Mouse (Mus musculus): ENCODE data around the gene Olfr1474. TPM values are rescaled to one million over a fixed set of nuclear protein-coding genes. Genes with fewer than 3 reads are reported as not detected.
"Not testable (repeated sequence)": the region's sequence is repeated elsewhere in the genome, so short reads cannot be mapped to it uniquely, and the experiment has no call there.

Olfr1474 gene
- polyA plus RNA-seq (2012; rRNA removed) = not detected in 2 replicates

DNA sequence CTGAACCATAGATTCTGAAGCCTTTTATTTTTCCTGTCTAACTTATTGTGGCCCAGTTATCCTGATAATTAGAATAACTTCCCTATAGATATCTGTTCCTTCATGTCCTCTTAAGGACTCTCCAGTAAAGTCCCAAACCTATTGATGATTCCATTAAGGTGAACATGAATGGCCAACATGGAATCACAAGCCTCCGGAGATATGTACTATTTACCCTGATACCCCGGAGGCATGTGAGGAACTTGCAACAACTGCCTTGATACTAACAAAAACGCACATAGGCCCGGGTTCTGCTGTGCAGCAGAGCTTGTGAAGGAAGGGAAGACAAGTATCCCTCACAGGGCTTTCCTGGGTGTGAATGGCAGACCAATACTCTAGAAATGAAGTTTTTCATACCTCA lies at the start of gene Olfr1474:
TSS of gene Olfr1474 (plus strand) at position 301 of the 400 bp plus-strand sequence.
- not testable (repeated sequence) for H3K27ac ChIP-seq (ENCODE audit: control insufficient read depth, insufficient read depth, low read depth, low read length); H3K4me3 ChIP-seq (ENCODE audit: control insufficient read depth, low read depth, low read length); H3K36me3 ChIP-seq (ENCODE audit: control insufficient read depth, insufficient read depth, low read length); H3K4me1 ChIP-seq (ENCODE audit: control insufficient read depth, insufficient read depth, low read length); H3K27me3 ChIP-seq (ENCODE audit: control insufficient read depth, insufficient read depth, low read length)

- H3K27ac ChIP-seq (ENCODE audit: control insufficient read depth, insufficient read depth, low read depth, low read length); H3K4me3 ChIP-seq (ENCODE audit: control insufficient read depth, low read depth, low read length); H3K36me3 ChIP-seq (ENCODE audit: control insufficient read depth, insufficient read depth, low read length); H3K4me1 ChIP-seq (ENCODE audit: control insufficient read depth, insufficient read depth, low read length); H3K27me3 ChIP-seq (ENCODE audit: control insufficient read depth, insufficient read depth, low read length): not testable (repeated sequence)
Observed at GRCm38 (mm10) chr19:13443109-13443508, 26.3 kb upstream of the Olfr1474 start, which contains the start of gene Olfr1471. Olfr1471 (plus strand) TSS chr19:13443409.

DNA sequence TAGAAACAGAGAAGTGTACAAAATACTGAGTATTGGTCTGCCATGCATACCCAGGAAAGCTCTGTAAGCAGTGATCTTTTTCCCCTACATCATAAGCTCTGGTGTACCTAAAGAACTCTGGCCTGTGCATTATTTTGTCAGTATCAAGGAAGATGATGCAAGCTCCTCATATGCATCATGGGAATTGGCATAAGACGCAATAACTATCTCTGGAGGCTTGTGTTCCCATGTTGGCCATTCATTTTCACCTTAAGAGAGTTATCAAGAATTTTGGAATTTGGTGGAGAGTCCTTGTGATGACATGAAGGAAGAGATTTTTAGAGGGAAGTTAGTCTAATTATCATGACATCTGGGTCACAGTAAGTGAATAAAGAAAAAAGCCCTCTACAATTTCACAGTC lies 13.4 kb upstream of the Olfr1474 start, which contains the start of gene Olfr1472:
TSS of gene Olfr1472 (minus strand) at position 101 of the 400 bp plus-strand sequence.
- H3K27me3 ChIP-seq (ENCODE audit: control insufficient read depth, insufficient read depth, low read length) = no peaks in the 10 kb centered on the region
- no peak within 1 kb of the TSS for H3K4me3 ChIP-seq (ENCODE audit: control insufficient read depth, low read depth, low read length)
- no peaks in the 10 kb centered on the region for H3K36me3 ChIP-seq (ENCODE audit: control insufficient read depth, insufficient read depth, low read length)
- H3K4me1 ChIP-seq (ENCODE audit: control insufficient read depth, insufficient read depth, low read length) = no peaks in the 10 kb centered on the region
- TF ChIP-seq CTCF (IDR thresholded peaks at IDR 0.05; ENCODE audit: control insufficient read depth, insufficient read depth, insufficient replicate concordance, low read depth, low read length) (no peak), POLR2A (IDR thresholded peaks at IDR 0.05; ENCODE audit: control insufficient read depth, low read depth, low read length) (no peak)
- no peak within 1 kb of the TSS for H3K27ac ChIP-seq (ENCODE audit: control insufficient read depth, insufficient read depth, low read depth, low read length)

DNA sequence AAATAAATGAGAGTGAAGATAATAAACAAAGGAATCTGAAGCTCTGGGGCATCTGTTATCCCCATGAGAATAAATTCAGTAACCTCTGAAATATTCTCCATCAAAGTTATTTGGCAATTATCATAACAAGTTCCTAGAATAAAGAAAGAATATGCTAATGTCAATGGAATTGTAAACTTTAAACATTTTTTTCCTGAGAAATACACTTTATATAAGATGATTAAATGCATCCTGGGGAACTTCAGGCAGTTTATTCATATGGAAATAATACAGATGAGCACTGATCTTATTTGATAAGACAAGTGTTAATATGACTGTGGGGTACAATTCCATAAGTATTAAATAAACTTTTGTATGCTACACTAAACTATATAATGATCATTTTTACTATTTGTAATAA lies 10.7 kb downstream of the Olfr1474 start, which contains the start of gene Olfr1475:
TSS of gene Olfr1475 (minus strand) at position 101 of the 400 bp plus-strand sequence.
- no peaks in the 10 kb centered on the region for H3K36me3 ChIP-seq (ENCODE audit: control insufficient read depth, insufficient read depth, low read length)
- H3K4me3 ChIP-seq (ENCODE audit: control insufficient read depth, low read depth, low read length) = no peak within 1 kb of the TSS
- H3K27me3 ChIP-seq (ENCODE audit: control insufficient read depth, insufficient read depth, low read length) = no peaks in the 10 kb centered on the region
- no peak for TF ChIP-seq CTCF (IDR thresholded peaks at IDR 0.05; ENCODE audit: control insufficient read depth, insufficient read depth, insufficient replicate concordance, low read depth, low read length)
- no peak for TF ChIP-seq POLR2A (IDR thresholded peaks at IDR 0.05; ENCODE audit: control insufficient read depth, low read depth, low read length)
- no peaks in the 10 kb centered on the region for H3K4me1 ChIP-seq (ENCODE audit: control insufficient read depth, insufficient read depth, low read length)
- H3K27ac ChIP-seq (ENCODE audit: control insufficient read depth, insufficient read depth, low read depth, low read length) = no peak within 1 kb of the TSS

- no peak within 1 kb of the TSS for H3K4me3 ChIP-seq (ENCODE audit: control insufficient read depth, low read depth, low read length)
- TF ChIP-seq POLR2A (IDR thresholded peaks at IDR 0.05; ENCODE audit: control insufficient read depth, low read depth, low read length) (no peak), CTCF (IDR thresholded peaks at IDR 0.05; ENCODE audit: control insufficient read depth, insufficient read depth, insufficient replicate concordance, low read depth, low read length) (no peak)
- no peak within 1 kb of the TSS for H3K27ac ChIP-seq (ENCODE audit: control insufficient read depth, insufficient read depth, low read depth, low read length)
- no peaks in the 10 kb centered on the region for H3K36me3 ChIP-seq (ENCODE audit: control insufficient read depth, insufficient read depth, low read length)
- no peaks in the 10 kb centered on the region for H3K4me1 ChIP-seq (ENCODE audit: control insufficient read depth, insufficient read depth, low read length)
- H3K27me3 ChIP-seq (ENCODE audit: control insufficient read depth, insufficient read depth, low read length) = no peaks in the 10 kb centered on the region
Observed at GRCm38 (mm10) chr19:13500246-13500645, 30.9 kb downstream of the Olfr1474 start, which contains the start of gene Olfr1477. Olfr1477 (plus strand) TSS chr19:13500546.

Other genes with a start within 250 kb of the Olfr1474 start
- not detected in 2 replicates for gene Olfr1463, start 238.2 kb upstream of the Olfr1474 start, polyA plus RNA-seq (2012; rRNA removed)
- gene Olfr1465, start 154.0 kb upstream of the Olfr1474 start, polyA plus RNA-seq (2012; rRNA removed) = not detected in 2 replicates
- gene Olfr1466, start 130.7 kb upstream of the Olfr1474 start, polyA plus RNA-seq (2012; rRNA removed) = not detected in 2 replicates
- gene Olfr1467, start 107.3 kb upstream of the Olfr1474 start, polyA plus RNA-seq (2012; rRNA removed) = not detected in 2 replicates
- gene Olfr1469, start 61.7 kb upstream of the Olfr1474 start, polyA plus RNA-seq (2012; rRNA removed) = not detected in 2 replicates
- gene Olfr1471, start 26.2 kb upstream of the Olfr1474 start, polyA plus RNA-seq (2012; rRNA removed) = not detected in 2 replicates
- gene Olfr1472, start 13.5 kb upstream of the Olfr1474 start, polyA plus RNA-seq (2012; rRNA removed) = not detected in 2 replicates
- gene Olfr1475, start 10.6 kb downstream of the Olfr1474 start, polyA plus RNA-seq (2012; rRNA removed) = not detected in 2 replicates
- not detected in 2 replicates for gene Olfr1477, start 31.0 kb downstream of the Olfr1474 start, polyA plus RNA-seq (2012; rRNA removed)
- gene Olfr1480, start 58.3 kb downstream of the Olfr1474 start, polyA plus RNA-seq (2012; rRNA removed) = not detected in 2 replicates
- gene Olfr1484, start 113.9 kb downstream of the Olfr1474 start, polyA plus RNA-seq (2012; rRNA removed) = not detected in 2 replicates
- gene Olfr1487, start 147.8 kb downstream of the Olfr1474 start, polyA plus RNA-seq (2012; rRNA removed) = not detected in 2 replicates
- not detected in 2 replicates for gene Olfr1489, start 162.1 kb downstream of the Olfr1474 start, polyA plus RNA-seq (2012; rRNA removed)
- not detected in 2 replicates for gene Olfr1490, start 181.5 kb downstream of the Olfr1474 start, polyA plus RNA-seq (2012; rRNA removed)
- not detected in 2 replicates for gene Olfr1491, start 227.7 kb downstream of the Olfr1474 start, polyA plus RNA-seq (2012; rRNA removed)